Mouse (Mus musculus): Measurements from ENCODE around the gene Fam133b. TPM values are rescaled to one million over a fixed set of nuclear protein-coding genes. Genes with fewer than 3 reads are reported as not detected.
"Not testable (repeated sequence)": the region's sequence is repeated elsewhere in the genome, so short reads cannot be mapped to it uniquely, and the experiment has no call there.

The Fam133b gene
- total RNA-seq, 2 experiments from 2014 or later = 45.8 to 46.6 TPM

DNA sequence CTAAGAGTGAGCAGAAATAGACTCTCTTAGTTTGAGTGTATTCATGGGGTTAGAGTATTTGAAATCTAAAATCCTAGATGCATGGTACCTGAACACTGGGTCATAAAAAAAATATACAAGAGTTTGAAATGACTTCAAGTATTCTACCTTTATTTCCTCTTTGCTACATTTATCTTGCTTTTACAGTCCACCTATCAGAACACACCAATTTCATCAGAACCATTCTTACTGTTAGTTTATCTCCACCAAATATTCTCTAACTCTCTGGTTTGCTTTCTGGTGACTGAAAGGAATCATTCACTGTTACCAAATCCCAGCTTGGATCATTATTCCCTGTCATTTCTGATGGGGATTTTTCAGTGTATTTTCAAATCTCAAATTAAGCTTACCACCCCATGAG, 53.5 kb downstream of the Fam133b start:
- no peak for DNase-seq (ENCODE audit: low spot score in 2 of 2)

- no peak for DNase-seq (ENCODE audit: low spot score in 2 of 2)
These were observed 55.1 kb downstream of the Fam133b start for GRCm38 (mm10) chr5:3598766-3599165.

DNA sequence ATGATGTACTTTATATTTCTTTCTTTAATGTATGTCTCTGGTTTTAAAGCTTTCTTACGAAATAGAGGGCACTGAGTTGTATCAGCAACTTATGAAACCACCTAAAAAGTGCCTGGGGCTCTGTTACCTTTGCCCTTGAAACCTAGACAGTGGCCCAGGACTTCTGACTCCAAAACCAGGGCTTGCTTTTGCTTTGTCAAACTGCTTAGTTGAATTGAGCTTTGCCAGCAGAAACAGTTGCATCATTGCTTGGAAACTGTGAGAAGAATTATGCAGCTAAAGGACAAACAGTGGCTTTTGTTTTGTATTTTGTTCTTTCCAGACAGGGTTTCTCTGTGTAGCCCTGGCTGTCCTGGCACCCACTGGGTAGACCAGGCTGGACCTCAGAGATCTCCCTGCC, 56.7 kb downstream of the Fam133b start:
- no peak for DNase-seq (ENCODE audit: low spot score in 2 of 2)

DNA sequence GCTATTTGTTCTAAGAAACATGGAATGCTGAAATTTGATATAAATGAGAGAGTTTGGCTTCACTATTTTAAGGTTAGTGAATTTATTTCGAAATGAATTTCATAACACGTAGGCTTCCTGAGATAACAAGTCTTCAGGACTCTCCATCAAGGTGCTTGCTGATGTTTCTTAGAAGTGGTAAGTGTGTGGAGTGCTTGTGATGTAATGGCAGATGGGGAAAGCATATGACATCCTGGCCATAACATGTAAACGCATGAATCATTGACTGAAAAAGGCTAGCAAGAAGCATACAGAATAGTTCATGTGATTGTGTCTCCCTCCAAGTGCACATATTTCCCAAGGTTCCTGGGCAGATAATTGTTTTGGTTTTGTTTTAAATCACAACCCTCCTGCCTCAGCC, 57.2 kb downstream of the Fam133b start:
- no peak for DNase-seq (ENCODE audit: low spot score in 2 of 2)

GRCm38 (mm10) chr5:3607114-3607513, 63.5 kb downstream of the Fam133b start:
- no peak for DNase-seq (ENCODE audit: low spot score in 2 of 2)

- no peak for DNase-seq (ENCODE audit: low spot score in 2 of 2)
These were observed 65.6 kb downstream of the Fam133b start for GRCm38 (mm10) chr5:3609241-3609640.

- not testable (repeated sequence) for DNase-seq (ENCODE audit: low spot score in 2 of 2)
These were observed 68.2 kb downstream of the Fam133b start for GRCm38 (mm10) chr5:3611835-3612234.

Other genes with a start within 250 kb of the Fam133b start
- 1 to 10 TPM; 2.2 to 3.8 TPM for gene Cdk6, start 202.3 kb upstream of the Fam133b start, total RNA-seq (2021)
- gene 1700109H08Rik, start 27.7 kb downstream of the Fam133b start, total RNA-seq (2021) = 1 to 10 TPM; 4.1 to 4.6 TPM
- gene Pex1, start 52.2 kb downstream of the Fam133b start, total RNA-seq (2021) = 10 to 100 TPM; 22.0 to 26.8 TPM
- gene Rbm48, start 52.8 kb downstream of the Fam133b start, total RNA-seq (2021) = 10 to 100 TPM; 11.9 to 14.6 TPM
- not detected for gene Tmbim7, start 107.3 kb downstream of the Fam133b start, total RNA-seq (2021)
- 100 to 1,000 TPM; 124 to 133 TPM for gene Gatad1, start 113.4 kb downstream of the Fam133b start, total RNA-seq (2021)